Mouse (Mus musculus): Measurements from ENCODE around the gene Egln1.

Egln1 gene

GRCm38 (mm10) chr8:124947865-124948732 lies 1.0 kb downstream of the Egln1 start:
- peak in 1 of 2 experiments; percentile 25 for DNase-seq (ENCODE audit: low spot score in 2 of 2)

- DNase-seq (ENCODE audit: low spot score in 2 of 2) = no peak
These were observed 4.7 kb downstream of the Egln1 start for GRCm38 (mm10) chr8:124944406-124944805.

- no peak for DNase-seq (ENCODE audit: low spot score in 2 of 2)
These were observed 5.3 kb downstream of the Egln1 start for GRCm38 (mm10) chr8:124943801-124944200.

GRCm38 (mm10) chr8:124937293-124937692 lies 11.8 kb downstream of the Egln1 start:
- no peak for DNase-seq (ENCODE audit: low spot score in 2 of 2)

- no peak for DNase-seq (ENCODE audit: low spot score in 2 of 2)
These were observed 12.4 kb downstream of the Egln1 start for GRCm38 (mm10) chr8:124936699-124937098.

GRCm38 (mm10) chr8:124935116-124935515 lies 14.0 kb downstream of the Egln1 start:
- no peak for DNase-seq (ENCODE audit: low spot score in 2 of 2)

- no peak for DNase-seq (ENCODE audit: low spot score in 2 of 2)
These were observed 16.7 kb downstream of the Egln1 start for GRCm38 (mm10) chr8:124932435-124932834.

- no peak for DNase-seq (ENCODE audit: low spot score in 2 of 2)
These were observed 18.5 kb downstream of the Egln1 start for GRCm38 (mm10) chr8:124930649-124931048.

- no peak for DNase-seq (ENCODE audit: low spot score in 2 of 2)
These were observed 19.0 kb downstream of the Egln1 start for GRCm38 (mm10) chr8:124930086-124930485.

- no peak for DNase-seq (ENCODE audit: low spot score in 2 of 2)
These were observed 20.1 kb downstream of the Egln1 start for GRCm38 (mm10) chr8:124929006-124929405.

GRCm38 (mm10) chr8:124926351-124926771 lies 22.8 kb downstream of the Egln1 start:
- DNase-seq (ENCODE audit: low spot score in 2 of 2) = no peak

GRCm38 (mm10) chr8:124925544-124926266 lies 23.4 kb downstream of the Egln1 start:
- DNase-seq (ENCODE audit: low spot score in 2 of 2) = no peak

GRCm38 (mm10) chr8:124923971-124924652 lies 25.0 kb downstream of the Egln1 start:
- no peak for DNase-seq (ENCODE audit: low spot score in 2 of 2)

GRCm38 (mm10) chr8:124922490-124923089 lies 26.5 kb downstream of the Egln1 start:
- DNase-seq (ENCODE audit: low spot score in 2 of 2) = no peak

- no peak for DNase-seq (ENCODE audit: low spot score in 2 of 2)
These were observed 27.5 kb downstream of the Egln1 start for GRCm38 (mm10) chr8:124921369-124922279.

GRCm38 (mm10) chr8:124917741-124918484 lies 31.2 kb downstream of the Egln1 start:
- no peak for DNase-seq (ENCODE audit: low spot score in 2 of 2)

GRCm38 (mm10) chr8:124914061-124914460 lies 35.1 kb downstream of the Egln1 start:
- DNase-seq (ENCODE audit: low spot score in 2 of 2) = no peak

GRCm38 (mm10) chr8:124911938-124912872 lies 36.9 kb downstream of the Egln1 start:
- DNase-seq (ENCODE audit: low spot score in 2 of 2) = no peak

GRCm38 (mm10) chr8:124910349-124910748 lies 38.8 kb downstream of the Egln1 start:
- DNase-seq (ENCODE audit: low spot score in 2 of 2) = no peak

Measured in spleen, postnatal 14 days (tissue).